Comparison of ENCODE assay signal across 8 mouse cellular contexts in genomic region chr10:62527351-62527750, GRCm38 (mm10). TPM values are rescaled to one million over a fixed set of nuclear protein-coding genes. Genes with fewer than 3 reads are reported as not detected.
DNase-seq lines count a peak whose midpoint lies in the region; ATAC-seq lines count a peak whose summit lies in the region.
"Had no signal": no experiment of that assay in that cellular context is flagged by ENCODE, and none has a peak within 500 bp of the region (broad histone marks: within the 10 kb centered on the region; RNA-seq: fewer than 3 reads in every experiment).

TSS of gene Srgn (minus strand) at chr10:62527451.

- no peak within 1 kb of the TSS for H3K9ac ChIP-seq in midbrain, embryonic 14.5 days (replicated peaks; ENCODE audit: low read length)
- no peak within 1 kb of the TSS for H3K9ac ChIP-seq in midbrain, embryonic 11.5 days (ENCODE audit: low read length)
- H3K9ac ChIP-seq: midbrain, embryonic 12.5 days had no signal

- H3K4me3 ChIP-seq in midbrain, embryonic 14.5 days (replicated peaks; ENCODE audit: low read depth, low read length), result no peak within 1 kb of the TSS
- H3K4me3 ChIP-seq in midbrain, embryonic 11.5 days (ENCODE audit: low read depth, low read length), result no peak within 1 kb of the TSS
- no peak within 1 kb of the TSS for H3K4me3 ChIP-seq in brown adipose tissue, adult 24 weeks (ENCODE audit: insufficient read depth, low read depth, low read length)
- H3K4me3 ChIP-seq: midbrain, embryonic 12.5 days had no signal

- H3K27ac ChIP-seq in midbrain, embryonic 14.5 days (replicated peaks; ENCODE audit: low read depth, low read length), result no peak within 1 kb of the TSS
- H3K27ac ChIP-seq in midbrain, embryonic 11.5 days (ENCODE audit: low read depth, low read length), result no peak within 1 kb of the TSS
- H3K27ac ChIP-seq in brown adipose tissue, adult 24 weeks (replicated peaks; ENCODE audit: low read depth, low read length), result no peak within 1 kb of the TSS
- H3K27ac ChIP-seq: midbrain, embryonic 12.5 days had no signal

- no peaks in the 10 kb centered on the region for H3K27me3 ChIP-seq in midbrain, embryonic 14.5 days (ENCODE audit: control insufficient read depth, insufficient read depth, low read length)
- H3K27me3 ChIP-seq in midbrain, embryonic 11.5 days (ENCODE audit: control insufficient read depth, insufficient read depth, low read length), result no peaks in the 10 kb centered on the region
- H3K27me3 ChIP-seq: midbrain, embryonic 12.5 days had no signal

- no peak within 1 kb of the TSS for H3K4me2 ChIP-seq in midbrain, embryonic 14.5 days (ENCODE audit: low read length)
- no peak within 1 kb of the TSS for H3K4me2 ChIP-seq in midbrain, embryonic 11.5 days
- H3K4me2 ChIP-seq: midbrain, embryonic 12.5 days had no signal

- no peaks in the 10 kb centered on the region for H3K4me1 ChIP-seq in midbrain, embryonic 14.5 days (ENCODE audit: control insufficient read depth, insufficient read depth, low read length)
- H3K4me1 ChIP-seq in midbrain, embryonic 11.5 days (ENCODE audit: control insufficient read depth, insufficient read depth, low read length), result no peaks in the 10 kb centered on the region
- H3K4me1 ChIP-seq in brown adipose tissue, adult 24 weeks (ENCODE audit: control insufficient read depth, insufficient read depth, insufficient read length, low read length), result peaks cover 10% of the 10 kb centered on the region; the same call in 1 of the 2 replicates
- H3K4me1 ChIP-seq: midbrain, embryonic 12.5 days had no signal

- no peaks in the 10 kb centered on the region for H3K9me3 ChIP-seq in midbrain, embryonic 14.5 days (ENCODE audit: control insufficient read depth, low read length)
- H3K9me3 ChIP-seq in midbrain, embryonic 11.5 days (ENCODE audit: control insufficient read depth, low read length), result no peaks in the 10 kb centered on the region
- H3K9me3 ChIP-seq: midbrain, embryonic 12.5 days had no signal

- ATAC-seq in midbrain, embryonic 14.5 days (ENCODE audit: low FRiP score, low TSS enrichment), result no peak
- no peak for ATAC-seq in midbrain, embryonic 11.5 days (ENCODE audit: low FRiP score)
- no peak for ATAC-seq in megakaryocyte-erythroid progenitor cell, adult 5-6 weeks (replicated peaks; ENCODE audit: low FRiP score, low TSS enrichment, poor library complexity, severe bottlenecking)

- no peak for DNase-seq in midbrain, embryonic 14.5 days
- no peak for DNase-seq in midbrain, embryonic 11.5 days (ENCODE audit: low spot score, missing footprints)
- DNase-seq in heart, postnatal 10 days, result no peak
- no peak for DNase-seq in cerebellum, adult 11-12 months
- no peak for DNase-seq in left cerebral cortex, adult 11 months (ENCODE audit: low spot score)

- intact Hi-C loops in heart, postnatal 10 days (cut with DNase I), result no loop called here

- no peaks in the 10 kb centered on the region for H3K36me3 ChIP-seq in midbrain, embryonic 14.5 days (ENCODE audit: control insufficient read depth, insufficient read depth, low read length)
- H3K36me3 ChIP-seq in midbrain, embryonic 11.5 days (ENCODE audit: control insufficient read depth, insufficient read depth, low read length), result no peaks in the 10 kb centered on the region
- H3K36me3 ChIP-seq: midbrain, embryonic 12.5 days had no signal

- 88% methylated on average over 14 of the region's 14 CpGs for WGBS in midbrain, embryonic 14.5 days
- 86% methylated on average over 14 of the region's 14 CpGs for WGBS in midbrain, embryonic 11.5 days

RNA-seq across cellular contexts. Expression of gene Srgn, which starts in this region (rescaled TPM):
- polyA plus RNA-seq in midbrain, embryonic 14.5 days (2014; fragmentation: Nextera tagmentation; extraction: Ambion mirVana), result 5.4 and 11.4 TPM in 2 replicates
- 6.6 and 6.8 TPM in 2 replicates for polyA plus RNA-seq in midbrain, embryonic 11.5 days (2014; fragmentation: Nextera tagmentation; extraction: Ambion mirVana)
- 48.5 and 88.7 TPM in 2 replicates for polyA plus RNA-seq in brown adipose tissue, adult 24 weeks (2012; ENCODE audit: insufficient read depth, insufficient read length, missing spikeins)
- total RNA-seq in heart, postnatal 10 days (2021), result 10 to 100 TPM; 31.1 to 33.4 TPM
- 322 and 332 TPM in 2 replicates for total RNA-seq in megakaryocyte-erythroid progenitor cell, adult 5-6 weeks (2014; fragmentation: Nextera tagmentation)
- total RNA-seq in megakaryocyte-erythroid progenitor cell, adult 5-6 weeks (2017), result 732 and 1,011 TPM in 2 replicates

Comparison
In these comparisons a context has a peak if more than half of its experiments do, and no peak if none do; other contexts are left out.
1. RNA of gene Srgn (total RNA-seq): 322 to 1,011 TPM in megakaryocyte-erythroid progenitor cell, adult 5-6 weeks; 31.1 to 33.4 TPM in heart, postnatal 10 days; every median in the first group is over 4 times any median in the second.